Mouse (Mus musculus) embryonic facial prominence, embryonic 14.5 days (tissue): ENCODE measurements at regions not wholly inside any gene's neighbourhood (a gene's known extent, or its start where the extent isn't known, plus 50 kb on each side); places are given as distances from the start of the nearest gene placed in this dataset.

ENCODE experiments used
- ATAC-seq: fragments of 200-750 bp; cut with Nextera tagmentation; 2 replicates; pipeline ENCODE4 v1.8.0; 2017; ENCODE audit warnings: low read depth, moderate number of reproducible peaks, moderate TSS enrichment
- DNase-seq: peaks from one replicate; pipeline ENCODE4 v3.0.0-alpha.2; 2015; ENCODE audit warnings: low spot score
- H3K27ac ChIP-seq: fragments of 300-500 bp; sonication (generic); replicated peaks from 2 replicates; pipeline ENCODE4 v1.5.1; 2014; ENCODE audit warnings: low read depth, mild to moderate bottlenecking, low read length, moderate library complexity
- H3K27me3 ChIP-seq: fragments of 300-500 bp; sonication (generic); replicated peaks from 2 replicates; pipeline ENCODE4 v1.6.1; 2014; ENCODE audit warnings: low read length; ENCODE audit not compliant: control insufficient read depth, insufficient read depth
- H3K36me3 ChIP-seq: fragments of 300-500 bp; sonication (generic); 2 replicates; pipeline ENCODE4 v1.6.1; 2014; ENCODE audit warnings: low read length, mixed read lengths; ENCODE audit not compliant: control insufficient read depth, insufficient read depth
- H3K4me1 ChIP-seq: fragments of 300-500 bp; sonication (generic); 2 replicates; pipeline ENCODE4 v1.6.1; 2014; ENCODE audit warnings: antibody characterized with exemption, low read length; ENCODE audit not compliant: control insufficient read depth, insufficient read depth
- H3K4me2 ChIP-seq: fragments of 300-500 bp; sonication (generic); 2 replicates; pipeline ENCODE4 v1.6.1; 2014; ENCODE audit warnings: low read depth, mild to moderate bottlenecking, low read length, moderate library complexity, mixed read lengths
- H3K4me3 ChIP-seq: fragments of 300-500 bp; sonication (generic); 2 replicates; pipeline ENCODE4 v1.5.1; 2014; ENCODE audit warnings: low read depth, mild to moderate bottlenecking, low read length
- H3K9ac ChIP-seq: fragments of 300-500 bp; sonication (generic); 2 replicates; pipeline ENCODE4 v1.6.1; 2014; ENCODE audit warnings: low read depth, mild to moderate bottlenecking, low read length, moderate library complexity, mixed read lengths
- H3K9me3 ChIP-seq: fragments of 300-500 bp; sonication (generic); 2 replicates; pipeline ENCODE4 v1.6.1; 2016; ENCODE audit warnings: low read length; ENCODE audit not compliant: control insufficient read depth
- WGBS: fragments of 180-500 bp; shearing (Covaris S2); extraction: QIAGEN DNeasy Blood & Tissue Kit; methylation state at CpG from one replicate; pipeline ENCODE4 v1.1.7; 2014; 5-methylcytosine and 5-hydroxymethylcytosine counted together

DNA sequence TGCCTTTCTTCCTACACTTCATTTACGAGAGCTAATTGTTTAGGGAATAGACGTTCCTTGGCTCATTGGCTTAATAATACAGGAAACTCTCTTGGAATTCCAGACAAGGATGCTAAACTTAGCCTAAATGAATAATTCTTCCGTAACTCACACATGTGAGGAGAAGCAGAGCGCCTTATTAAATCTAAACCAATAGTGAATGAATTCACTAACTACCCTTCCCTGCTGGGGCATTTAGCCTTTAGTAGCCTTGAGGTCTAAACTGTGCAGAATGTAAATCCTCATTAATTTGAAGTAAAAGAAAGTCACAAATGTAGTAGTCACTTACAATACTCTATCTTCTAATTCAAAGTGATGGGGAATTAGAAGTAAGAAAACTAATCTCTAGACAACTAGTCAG lies 301.4 kb downstream of the Kctd8 start:
- Histone ChIP-seq H3K9me3 (no peaks in the 10 kb centered on the region), H3K4me2 (no peak overlapping the region), H3K4me3 (no peak overlapping the region), H3K27me3 (no peaks in the 10 kb centered on the region), H3K4me1 (no peaks in the 10 kb centered on the region), H3K36me3 (no peaks in the 10 kb centered on the region), H3K9ac (no peak overlapping the region), H3K27ac (no peak overlapping the region)
- 70% methylated on average over 4 of the region's 4 CpGs for WGBS
- ATAC-seq = no peak
- no peak for DNase-seq

DNA sequence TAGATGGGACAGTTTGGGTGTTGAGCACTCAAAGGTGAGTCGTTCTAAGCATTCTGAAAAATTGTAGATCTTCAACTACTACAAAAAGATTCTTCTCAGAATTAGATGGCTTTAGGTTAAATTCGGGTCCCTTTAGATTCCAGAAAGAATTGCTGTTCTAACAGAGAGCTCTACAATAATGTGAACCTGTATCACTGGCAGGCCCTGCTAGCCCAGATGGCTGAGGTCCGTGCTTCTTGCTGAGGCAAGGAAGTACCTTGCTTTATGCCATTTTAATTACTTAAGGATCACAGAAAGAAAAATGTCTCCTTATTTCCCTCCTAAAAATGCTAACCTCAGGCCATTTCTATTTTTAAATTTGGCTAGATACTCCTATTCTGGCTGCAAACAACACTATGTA lies 322.1 kb downstream of the Kctd8 start:
- Histone ChIP-seq H3K4me1 (no peaks in the 10 kb centered on the region), H3K9ac (no peak overlapping the region), H3K4me3 (no peak overlapping the region), H3K27me3 (no peaks in the 10 kb centered on the region), H3K27ac (no peak overlapping the region), H3K9me3 (no peaks in the 10 kb centered on the region), H3K4me2 (no peak overlapping the region), H3K36me3 (no peaks in the 10 kb centered on the region)
- ATAC-seq (no peak), DNase-seq (no peak)
- WGBS = 88% methylated on average over 3 of the region's 3 CpGs

DNA sequence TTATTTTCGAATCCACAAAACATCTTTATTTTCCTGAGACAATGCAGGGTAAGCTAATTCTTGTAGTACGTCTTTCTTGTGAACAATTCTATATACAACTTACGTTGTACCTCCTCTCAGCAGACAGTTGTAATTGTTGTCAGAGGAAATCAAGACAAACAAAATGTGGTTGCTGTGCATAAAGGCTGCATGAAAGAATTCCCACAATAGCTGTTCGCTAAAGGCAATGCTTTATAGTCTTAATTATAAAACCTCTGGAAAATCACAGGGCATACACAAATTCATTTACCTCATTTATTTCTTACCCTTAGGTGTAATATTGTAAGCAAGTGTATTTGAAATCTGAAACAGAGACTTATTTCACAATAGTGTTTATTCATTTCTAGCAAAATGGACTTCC lies 355.3 kb downstream of the Kctd8 start:
- no peak for DNase-seq
- Histone ChIP-seq H3K9me3 (no peaks in the 10 kb centered on the region), H3K36me3 (no peaks in the 10 kb centered on the region), H3K4me1 (no peaks in the 10 kb centered on the region), H3K27me3 (no peaks in the 10 kb centered on the region), H3K4me2 (no peak overlapping the region), H3K4me3 (no peak overlapping the region), H3K9ac (no peak overlapping the region), H3K27ac (no peak overlapping the region)
- WGBS = 80% methylated on average over 4 of the region's 4 CpGs
- no peak for ATAC-seq

DNA sequence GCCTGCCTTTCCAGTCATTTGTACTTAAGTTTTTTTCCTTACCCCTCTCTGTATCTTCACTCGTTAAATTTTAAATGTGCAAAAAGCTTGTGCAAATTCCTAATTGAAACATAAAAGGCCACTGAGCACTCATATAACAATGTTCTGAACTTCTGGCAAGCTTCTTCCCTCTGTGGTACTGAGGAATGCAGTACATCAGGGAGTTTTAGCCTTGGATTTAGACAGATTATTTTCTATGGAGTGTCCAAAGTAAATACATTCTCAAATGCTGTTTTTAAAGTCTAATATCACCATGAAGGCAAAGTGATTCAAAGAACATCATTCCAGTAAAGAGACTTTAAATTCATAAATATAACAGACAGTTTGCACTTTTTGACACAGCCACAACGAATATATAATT lies 386.8 kb downstream of the Kctd8 start:
- peak; percentile 23 for DNase-seq
- ATAC-seq = no peak
- WGBS = 52% methylated on average over 2 of the region's 2 CpGs
- Histone ChIP-seq H3K9me3 (no peaks in the 10 kb centered on the region), H3K36me3 (no peaks in the 10 kb centered on the region), H3K4me1 (no peaks in the 10 kb centered on the region), H3K27ac (no peak overlapping the region), H3K27me3 (no peaks in the 10 kb centered on the region), H3K4me2 (no peak overlapping the region), H3K4me3 (no peak overlapping the region), H3K9ac (no peak overlapping the region)
